Mouse (Mus musculus) lung, postnatal 10 days (tissue): ENCODE measurements around the gene Ndufv1.
"Not testable (repeated sequence)": the region's sequence is repeated elsewhere in the genome, so short reads cannot be mapped to it uniquely, and the experiment has no call there.

Experiments used
- DNase-seq: peaks from one replicate; pipeline ENCODE4 v3.0.0; 2021

The Ndufv1 gene

GRCm38 (mm10) chr19:4000949-4001525, 11.6 kb downstream of the Ndufv1 start:
- no peak for DNase-seq

- peak; percentile 99 for DNase-seq
These were observed 12.3 kb downstream of the Ndufv1 start, which contains the start of the genes Nudt8 and Gm49405 for GRCm38 (mm10) chr19:4000119-4000900. Gene Nudt8, plus strand, starts transcription at chr19:4000580. Gene Gm49405, plus strand, starts transcription at chr19:4000626.

GRCm38 (mm10) chr19:3999121-3999730, 13.4 kb downstream of the Ndufv1 start:
- DNase-seq, result no peak

GRCm38 (mm10) chr19:3998335-3998734, 14.3 kb downstream of the Ndufv1 start:
- no peak for DNase-seq

GRCm38 (mm10) chr19:3997231-3997630, 15.4 kb downstream of the Ndufv1 start:
- DNase-seq, result no peak

- no peak for DNase-seq
These were observed 15.9 kb downstream of the Ndufv1 start for GRCm38 (mm10) chr19:3996747-3997146.

GRCm38 (mm10) chr19:3996106-3996505, 16.5 kb downstream of the Ndufv1 start:
- no peak for DNase-seq

GRCm38 (mm10) chr19:3995505-3995904, 17.1 kb downstream of the Ndufv1 start:
- DNase-seq, result no peak

GRCm38 (mm10) chr19:3994932-3995331, 17.7 kb downstream of the Ndufv1 start:
- no peak for DNase-seq

- DNase-seq, result no peak
These were observed 20.2 kb downstream of the Ndufv1 start, which contains the start of gene Tbx10 for GRCm38 (mm10) chr19:3992416-3992815. Gene Tbx10, plus strand, starts transcription at chr19:3992752.

- no peak for DNase-seq
These were observed 20.6 kb downstream of the Ndufv1 start for GRCm38 (mm10) chr19:3991966-3992365.

GRCm38 (mm10) chr19:3991562-3991961, 21.0 kb downstream of the Ndufv1 start:
- no peak for DNase-seq

- DNase-seq, result no peak
These were observed 21.8 kb downstream of the Ndufv1 start for GRCm38 (mm10) chr19:3990804-3991203.

- no peak for DNase-seq
These were observed 23.9 kb downstream of the Ndufv1 start for GRCm38 (mm10) chr19:3988750-3989149.

- DNase-seq, result peak; percentile 23
These were observed 24.5 kb downstream of the Ndufv1 start for GRCm38 (mm10) chr19:3988066-3988465.

- peak; percentile 92 for DNase-seq
These were observed 26.3 kb downstream of the Ndufv1 start, which contains the start of gene Acy3 for GRCm38 (mm10) chr19:3986334-3986733. Gene Acy3, plus strand, starts transcription at chr19:3986570.

- peak; percentile 65 for DNase-seq
These were observed 27.3 kb downstream of the Ndufv1 start for GRCm38 (mm10) chr19:3985261-3985681.

- no peak for DNase-seq
These were observed 28.9 kb downstream of the Ndufv1 start for GRCm38 (mm10) chr19:3983527-3984200.

- no peak for DNase-seq
These were observed 31.7 kb downstream of the Ndufv1 start for GRCm38 (mm10) chr19:3980917-3981316.

- DNase-seq, result peak; percentile 92
These were observed 32.3 kb downstream of the Ndufv1 start for GRCm38 (mm10) chr19:3980309-3980708.

- peak; percentile 16 for DNase-seq
These were observed 36.7 kb downstream of the Ndufv1 start for GRCm38 (mm10) chr19:3975866-3976265.

GRCm38 (mm10) chr19:3974608-3975007, 38.0 kb downstream of the Ndufv1 start:
- not testable (repeated sequence) for DNase-seq

- DNase-seq, result no peak
These were observed 40.4 kb downstream of the Ndufv1 start, which contains the start of gene Aldh3b2 for GRCm38 (mm10) chr19:3972229-3972628. Gene Aldh3b2, plus strand, starts transcription at chr19:3972328.
